Mouse (Mus musculus): ENCODE data around the gene Il1rapl1. TPM values are rescaled to one million over a fixed set of nuclear protein-coding genes. Genes with fewer than 3 reads are reported as not detected.

Gene Il1rapl1
- polyA plus RNA-seq, 1 experiment from 2014 or later: not detected

GRCm38 (mm10) chrX:88070368-88070767 lies 45.1 kb downstream of the Il1rapl1 start:
- 60% methylated on average over 3 of the region's 3 CpGs for WGBS (ENCODE audit: insufficient replicate concordance)
- no peak for DNase-seq
- no peaks in the 10 kb centered on the region for H3K27me3 ChIP-seq
- no peak for ATAC-seq (ENCODE audit: low read depth)
- no peaks in the 10 kb centered on the region for H3K9me3 ChIP-seq (replicated peaks)
- H3K36me3 ChIP-seq: no peaks in the 10 kb centered on the region
- H3K9ac ChIP-seq: no peak overlapping the region
- H3K4me2 ChIP-seq: no peak overlapping the region
- H3K27ac ChIP-seq: no peak overlapping the region
- no peak overlapping the region for H3K4me3 ChIP-seq (replicated peaks)
- H3K4me1 ChIP-seq (replicated peaks): no peaks in the 10 kb centered on the region

GRCm38 (mm10) chrX:88043556-88043955 lies 71.9 kb downstream of the Il1rapl1 start:
- Histone ChIP-seq H3K9me3 (replicated peaks) (no peaks in the 10 kb centered on the region), H3K27me3 (no peaks in the 10 kb centered on the region), H3K9ac (no peak overlapping the region), H3K4me2 (no peak overlapping the region), H3K4me3 (replicated peaks) (no peak overlapping the region), H3K27ac (no peak overlapping the region), H3K4me1 (replicated peaks) (no peaks in the 10 kb centered on the region), H3K36me3 (no peaks in the 10 kb centered on the region)
- DNase-seq: no peak
- no peak for ATAC-seq (ENCODE audit: low read depth)
- 62% methylated on average over 1 of the region's 1 CpGs for WGBS (ENCODE audit: insufficient replicate concordance)

GRCm38 (mm10) chrX:88038984-88039383 lies 76.5 kb downstream of the Il1rapl1 start:
- DNase-seq: no peak
- no peaks in the 10 kb centered on the region for H3K36me3 ChIP-seq
- H3K4me2 ChIP-seq: no peak overlapping the region
- H3K9ac ChIP-seq: no peak overlapping the region
- WGBS (ENCODE audit: insufficient replicate concordance): 32% methylated on average over 1 of the region's 1 CpGs
- no peak overlapping the region for H3K4me3 ChIP-seq (replicated peaks)
- no peak for ATAC-seq (ENCODE audit: low read depth)
- H3K9me3 ChIP-seq (replicated peaks): no peaks in the 10 kb centered on the region
- H3K27me3 ChIP-seq: no peaks in the 10 kb centered on the region
- H3K27ac ChIP-seq: no peak overlapping the region
- H3K4me1 ChIP-seq (replicated peaks): no peaks in the 10 kb centered on the region

GRCm38 (mm10) chrX:87897172-87897571 lies 218.3 kb downstream of the Il1rapl1 start:
- 38% methylated on average over 1 of the region's 1 CpGs for WGBS (ENCODE audit: insufficient replicate concordance)
- no peaks in the 10 kb centered on the region for H3K36me3 ChIP-seq
- no peaks in the 10 kb centered on the region for H3K4me1 ChIP-seq (replicated peaks)
- H3K9ac ChIP-seq: no peak overlapping the region
- ATAC-seq (ENCODE audit: low read depth) (no peak), DNase-seq (no peak)
- no peak overlapping the region for H3K27ac ChIP-seq
- no peaks in the 10 kb centered on the region for H3K27me3 ChIP-seq
- H3K9me3 ChIP-seq (replicated peaks): no peaks in the 10 kb centered on the region
- H3K4me2 ChIP-seq: no peak overlapping the region
- no peak overlapping the region for H3K4me3 ChIP-seq (replicated peaks)

- Histone ChIP-seq H3K4me2 (no peak overlapping the region), H3K9ac (no peak overlapping the region), H3K27ac (no peak overlapping the region), H3K4me1 (replicated peaks) (no peaks in the 10 kb centered on the region), H3K27me3 (no peaks in the 10 kb centered on the region), H3K36me3 (no peaks in the 10 kb centered on the region), H3K4me3 (replicated peaks) (no peak overlapping the region), H3K9me3 (replicated peaks) (no peaks in the 10 kb centered on the region)
- no peak for ATAC-seq (ENCODE audit: low read depth)
- DNase-seq: no peak
Observed at GRCm38 (mm10) chrX:87891916-87892315, 223.5 kb downstream of the Il1rapl1 start.

GRCm38 (mm10) chrX:87854107-87854506 lies 261.3 kb downstream of the Il1rapl1 start:
- WGBS (ENCODE audit: insufficient replicate concordance): 59% methylated on average over 2 of the region's 2 CpGs
- Histone ChIP-seq H3K27ac (no peak overlapping the region), H3K4me1 (replicated peaks) (no peaks in the 10 kb centered on the region), H3K4me2 (no peak overlapping the region), H3K9ac (no peak overlapping the region), H3K36me3 (no peaks in the 10 kb centered on the region), H3K27me3 (no peaks in the 10 kb centered on the region), H3K4me3 (replicated peaks) (no peak overlapping the region), H3K9me3 (replicated peaks) (no peaks in the 10 kb centered on the region)
- ATAC-seq (ENCODE audit: low read depth) (no peak), DNase-seq (no peak)

GRCm38 (mm10) chrX:87813884-87814283 lies 301.6 kb downstream of the Il1rapl1 start:
- H3K9me3 ChIP-seq (replicated peaks): no peaks in the 10 kb centered on the region

GRCm38 (mm10) chrX:87807717-87808116 lies 307.7 kb downstream of the Il1rapl1 start:
- ATAC-seq (ENCODE audit: low read depth) (no peak), DNase-seq (no peak)
- Histone ChIP-seq H3K36me3 (no peaks in the 10 kb centered on the region), H3K4me2 (no peak overlapping the region), H3K27me3 (no peaks in the 10 kb centered on the region), H3K9me3 (replicated peaks) (no peaks in the 10 kb centered on the region), H3K4me1 (replicated peaks) (no peaks in the 10 kb centered on the region), H3K9ac (no peak overlapping the region), H3K27ac (no peak overlapping the region), H3K4me3 (replicated peaks) (no peak overlapping the region)
- 38% methylated on average over 1 of the region's 1 CpGs for WGBS (ENCODE audit: insufficient replicate concordance)

More at GRCm38 (mm10) chrX:87813884-87814283, 301.6 kb downstream of the Il1rapl1 start:
- DNase-seq: no peak
- H3K27me3 ChIP-seq: no peaks in the 10 kb centered on the region
- H3K36me3 ChIP-seq: no peaks in the 10 kb centered on the region
- no peak overlapping the region for H3K4me2 ChIP-seq
- H3K9ac ChIP-seq: no peak overlapping the region
- ATAC-seq (ENCODE audit: low read depth): no peak
- H3K27ac ChIP-seq: no peak overlapping the region
- no peaks in the 10 kb centered on the region for H3K4me1 ChIP-seq (replicated peaks)
- H3K4me3 ChIP-seq (replicated peaks): no peak overlapping the region

GRCm38 (mm10) chrX:87793011-87793410 lies 322.4 kb downstream of the Il1rapl1 start:
- H3K27me3 ChIP-seq: no peaks in the 10 kb centered on the region
- no peak overlapping the region for H3K4me2 ChIP-seq
- H3K9me3 ChIP-seq (replicated peaks): no peaks in the 10 kb centered on the region
- no peaks in the 10 kb centered on the region for H3K4me1 ChIP-seq (replicated peaks)
- no peak for ATAC-seq (ENCODE audit: low read depth)
- no peak for DNase-seq
- no peak overlapping the region for H3K4me3 ChIP-seq (replicated peaks)
- H3K9ac ChIP-seq: no peak overlapping the region
- H3K36me3 ChIP-seq: no peaks in the 10 kb centered on the region
- no peak overlapping the region for H3K27ac ChIP-seq

- Histone ChIP-seq H3K4me3 (replicated peaks) (no peak overlapping the region), H3K27me3 (no peaks in the 10 kb centered on the region), H3K4me1 (replicated peaks) (no peaks in the 10 kb centered on the region), H3K9ac (no peak overlapping the region), H3K36me3 (no peaks in the 10 kb centered on the region), H3K27ac (no peak overlapping the region), H3K9me3 (replicated peaks) (no peaks in the 10 kb centered on the region), H3K4me2 (no peak overlapping the region)
- no peak for ATAC-seq (ENCODE audit: low read depth)
- DNase-seq: no peak
- WGBS (ENCODE audit: insufficient replicate concordance): 59% methylated on average over 2 of the region's 2 CpGs
Observed at GRCm38 (mm10) chrX:87710589-87710988, 404.9 kb downstream of the Il1rapl1 start.

GRCm38 (mm10) chrX:87663856-87664255 lies 451.6 kb downstream of the Il1rapl1 start:
- H3K4me2 ChIP-seq: no peak overlapping the region

GRCm38 (mm10) chrX:87655644-87656043 lies 459.8 kb downstream of the Il1rapl1 start:
- WGBS (ENCODE audit: insufficient replicate concordance): 26% methylated on average over 2 of the region's 2 CpGs
- H3K27me3 ChIP-seq: no peaks in the 10 kb centered on the region
- no peak for DNase-seq
- H3K4me1 ChIP-seq (replicated peaks): no peaks in the 10 kb centered on the region
- H3K9ac ChIP-seq: no peak overlapping the region
- H3K9me3 ChIP-seq (replicated peaks): no peaks in the 10 kb centered on the region
- H3K27ac ChIP-seq: no peak overlapping the region
- no peak for ATAC-seq (ENCODE audit: low read depth)
- no peak overlapping the region for H3K4me3 ChIP-seq (replicated peaks)
- no peaks in the 10 kb centered on the region for H3K36me3 ChIP-seq
- no peak overlapping the region for H3K4me2 ChIP-seq

More at GRCm38 (mm10) chrX:87663856-87664255, 451.6 kb downstream of the Il1rapl1 start:
- Histone ChIP-seq H3K27me3 (no peaks in the 10 kb centered on the region), H3K27ac (no peak overlapping the region), H3K4me3 (replicated peaks) (no peak overlapping the region), H3K4me1 (replicated peaks) (no peaks in the 10 kb centered on the region), H3K36me3 (no peaks in the 10 kb centered on the region), H3K9me3 (replicated peaks) (no peaks in the 10 kb centered on the region), H3K9ac (no peak overlapping the region)
- 56% methylated on average over 1 of the region's 1 CpGs for WGBS (ENCODE audit: insufficient replicate concordance)
- ATAC-seq (ENCODE audit: low read depth) (no peak), DNase-seq (no peak)

GRCm38 (mm10) chrX:87600914-87601313 lies 514.5 kb downstream of the Il1rapl1 start:
- ATAC-seq (ENCODE audit: low read depth) (no peak), DNase-seq (no peak)
- H3K27ac ChIP-seq: no peak overlapping the region
- H3K27me3 ChIP-seq: no peaks in the 10 kb centered on the region
- H3K36me3 ChIP-seq: no peaks in the 10 kb centered on the region
- H3K4me2 ChIP-seq: no peak overlapping the region
- no peaks in the 10 kb centered on the region for H3K4me1 ChIP-seq (replicated peaks)
- H3K4me3 ChIP-seq (replicated peaks): no peak overlapping the region
- no peak overlapping the region for H3K9ac ChIP-seq
- H3K9me3 ChIP-seq (replicated peaks): no peaks in the 10 kb centered on the region

All from liver, embryonic 13.5 days (tissue).